26 mouse cellular contexts compared by ENCODE assay signal in the genomic region with DNA sequence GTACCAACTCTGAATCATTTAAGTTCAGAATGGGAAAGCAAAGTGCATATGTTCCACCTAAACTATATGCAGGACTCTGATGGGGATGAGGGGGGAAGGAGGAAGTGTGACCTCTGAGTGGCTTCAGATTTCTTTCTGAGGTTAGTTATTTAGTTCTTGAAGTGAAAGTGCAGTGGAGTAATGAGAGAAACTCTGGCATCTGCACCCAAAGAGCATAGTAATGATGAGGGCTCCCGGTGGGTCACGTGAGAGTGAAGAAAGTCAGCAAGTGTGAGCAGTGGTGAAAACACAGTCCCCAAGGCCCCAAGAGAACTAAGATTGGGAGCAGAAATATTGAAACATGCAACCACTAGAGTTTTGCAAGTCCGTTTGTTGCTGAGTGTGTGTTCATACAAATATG.
A peak's percentile ranks its signal among the peaks of the same experiment; 100 is the strongest.
DNase-seq lines count a peak whose midpoint lies in the region; ATAC-seq and TF ChIP-seq lines count a peak whose summit lies in the region.
"Had no signal": no experiment of that assay in that cellular context is flagged by ENCODE, and none has a peak within 500 bp of the region (broad histone marks: within the 10 kb centered on the region; RNA-seq: fewer than 3 reads in every experiment).

No protein-coding gene starts in this region.

- H3K79me2 ChIP-seq in C2C12 (ENCODE audit: control insufficient read depth, insufficient read depth): no peaks in the 10 kb centered on the region

- no peaks in the 10 kb centered on the region for H3K36me3 ChIP-seq in heart, embryonic 13.5 days
- H3K36me3 ChIP-seq in C2C12 (ENCODE audit: control insufficient read depth, insufficient read depth): no peaks in the 10 kb centered on the region
- H3K36me3 ChIP-seq in limb, embryonic 10.5 days: no peaks in the 10 kb centered on the region
- H3K36me3 ChIP-seq in forebrain, postnatal 0 days (ENCODE audit: insufficient read depth): no peaks in the 10 kb centered on the region
- H3K36me3 ChIP-seq: hindbrain, embryonic 12.5 days; liver, embryonic 15.5 days; midbrain, embryonic 13.5 days had no signal

- no peaks in the 10 kb centered on the region for H3K27me3 ChIP-seq in heart, embryonic 13.5 days (replicated peaks)
- H3K27me3 ChIP-seq in C2C12 (ENCODE audit: control insufficient read depth, insufficient read depth, insufficient read length): no peaks in the 10 kb centered on the region
- no peaks in the 10 kb centered on the region for H3K27me3 ChIP-seq in limb, embryonic 10.5 days (ENCODE audit: low read depth, poor library complexity, severe bottlenecking)
- no peaks in the 10 kb centered on the region for H3K27me3 ChIP-seq in forebrain, postnatal 0 days (ENCODE audit: insufficient read depth, low read length)
- H3K27me3 ChIP-seq: hindbrain, embryonic 12.5 days; liver, embryonic 15.5 days; megakaryocyte, embryonic 14.5 days; midbrain, embryonic 13.5 days had no signal

- 0 out of 2 replicates have a peak overlapping the region, but pooled peaks have one; percentile 5 for H3K27ac ChIP-seq in heart, embryonic 13.5 days (replicated peaks)
- H3K27ac ChIP-seq in limb, embryonic 10.5 days: peak overlapping the region; percentile 46; the same call in 1 of the 2 replicates
- no peak overlapping the region for H3K27ac ChIP-seq in forebrain, postnatal 0 days (ENCODE audit: low read depth, low read length)
- H3K27ac ChIP-seq: gastrocnemius, adult 2 months; hindbrain, embryonic 12.5 days; liver, embryonic 15.5 days; midbrain, embryonic 13.5 days; stomach, postnatal 0 days had no signal

- no peak for ATAC-seq in heart, embryonic 13.5 days (ENCODE audit: extremely low read depth, insufficient number of reproducible peaks, low FRiP score, low TSS enrichment)
- ATAC-seq in megakaryocyte, adult 5-6 weeks (ENCODE audit: poor library complexity, severe bottlenecking): peak; percentile 77
- no peak for ATAC-seq in forebrain, postnatal 0 days
- no peak for ATAC-seq in erythroblast, adult 5-6 weeks (replicated peaks; ENCODE audit: low FRiP score, poor library complexity, severe bottlenecking)
- ATAC-seq: CD4-positive, CD25-positive, alpha-beta regulatory T cell, adult 4 months; forebrain, embryonic 14.5 days; midbrain, embryonic 13.5 days had no signal

- TF ChIP-seq CTCF in C2C12 (IDR thresholded peaks at IDR 0.05; ENCODE audit: control insufficient read depth, insufficient read depth, insufficient read length): no peak
- no peak for TF ChIP-seq CTCF in forebrain, postnatal 0 days (IDR thresholded peaks at IDR 0.05; ENCODE audit: low read depth)

- no peaks in the 10 kb centered on the region for H3K79me3 ChIP-seq in C2C12 (ENCODE audit: low read depth)

- intact Hi-C loops in heart, postnatal 14 days (cut with DNase I): no loop called here

- no peaks in the 10 kb centered on the region for H3K9me3 ChIP-seq in heart, embryonic 13.5 days
- no peaks in the 10 kb centered on the region for H3K9me3 ChIP-seq in limb, embryonic 10.5 days (replicated peaks)
- H3K9me3 ChIP-seq in forebrain, postnatal 0 days (ENCODE audit: low read length): no peaks in the 10 kb centered on the region
- H3K9me3 ChIP-seq: hindbrain, embryonic 12.5 days; liver, embryonic 15.5 days; megakaryocyte, embryonic 14.5 days; midbrain, embryonic 13.5 days had no signal

- WGBS in heart, embryonic 13.5 days: 77% methylated on average over 3 of the region's 3 CpGs
- WGBS in limb, embryonic 10.5 days: 73% methylated on average over 3 of the region's 3 CpGs
- WGBS in forebrain, postnatal 0 days: 93% methylated on average over 3 of the region's 3 CpGs

- H3K4me2 ChIP-seq in heart, embryonic 13.5 days: no peak overlapping the region
- no peak overlapping the region for H3K4me2 ChIP-seq in forebrain, postnatal 0 days (ENCODE audit: low read depth)
- H3K4me2 ChIP-seq: hindbrain, embryonic 12.5 days; liver, embryonic 15.5 days; lung, embryonic 14.5 days; midbrain, embryonic 13.5 days had no signal

- H3K4me3 ChIP-seq in heart, embryonic 13.5 days: no peak overlapping the region
- no peak overlapping the region for H3K4me3 ChIP-seq in C2C12 (ENCODE audit: insufficient read depth, poor library complexity, severe bottlenecking)
- no peak overlapping the region for H3K4me3 ChIP-seq in limb, embryonic 10.5 days
- no peak overlapping the region for H3K4me3 ChIP-seq in forebrain, postnatal 0 days (ENCODE audit: low read depth, low read length)
- H3K4me3 ChIP-seq: gastrocnemius, adult 2 months; hindbrain, embryonic 12.5 days; liver, embryonic 15.5 days; megakaryocyte, embryonic 14.5 days; midbrain, embryonic 13.5 days had no signal

- no peak overlapping the region for H3ac ChIP-seq in C2C12 (ENCODE audit: control insufficient read depth, insufficient read length, low read depth)

- H3K9ac ChIP-seq in heart, embryonic 13.5 days: no peak overlapping the region
- no peak overlapping the region for H3K9ac ChIP-seq in forebrain, postnatal 0 days
- H3K9ac ChIP-seq: hindbrain, embryonic 12.5 days; liver, embryonic 15.5 days; lung, embryonic 14.5 days; midbrain, embryonic 13.5 days had no signal

- H3K4me1 ChIP-seq in heart, embryonic 13.5 days: peaks cover 36% of the 10 kb centered on the region
- peaks cover 23% of the 10 kb centered on the region for H3K4me1 ChIP-seq in limb, embryonic 10.5 days
- H3K4me1 ChIP-seq in forebrain, postnatal 0 days (ENCODE audit: insufficient read depth): peaks cover 9% of the 10 kb centered on the region; the same call in 1 of the 2 replicates
- H3K4me1 ChIP-seq: liver, embryonic 15.5 days had no signal

- DNase-seq in heart, postnatal 14 days: no peak
- DNase-seq in limb, embryonic 10.5 days (ENCODE audit: low spot score): no peak
- DNase-seq in thymus, postnatal 36 days: no peak
- no peak for DNase-seq in forebrain, postnatal 0 days
- DNase-seq: adrenal gland, postnatal 25 days; cerebellum, adult 2 months; cerebellum, postnatal 14 days; gastrocnemius, adult 2 months; gastrocnemius, postnatal 36 days; kidney, adult 8-10 months; lung, embryonic 14.5 days; lung, postnatal 14 days; right cerebral cortex, postnatal 14 days; thymus, adult 2 months; thymus, postnatal 4 days had no signal

TF ChIP-seq in C2C12, 6 proteins besides CTCF, POLR2A, EP300 and RAD21:
- TF ChIP-seq USF1 (IDR thresholded peaks at IDR 0.05; ENCODE audit: low read depth): peak; percentile 18
- TF ChIP-seq CEBPB (IDR thresholded peaks at IDR 0.05; ENCODE audit: low read depth): no peak
